Mouse (Mus musculus): ENCODE data around the gene Fance.

DNA sequence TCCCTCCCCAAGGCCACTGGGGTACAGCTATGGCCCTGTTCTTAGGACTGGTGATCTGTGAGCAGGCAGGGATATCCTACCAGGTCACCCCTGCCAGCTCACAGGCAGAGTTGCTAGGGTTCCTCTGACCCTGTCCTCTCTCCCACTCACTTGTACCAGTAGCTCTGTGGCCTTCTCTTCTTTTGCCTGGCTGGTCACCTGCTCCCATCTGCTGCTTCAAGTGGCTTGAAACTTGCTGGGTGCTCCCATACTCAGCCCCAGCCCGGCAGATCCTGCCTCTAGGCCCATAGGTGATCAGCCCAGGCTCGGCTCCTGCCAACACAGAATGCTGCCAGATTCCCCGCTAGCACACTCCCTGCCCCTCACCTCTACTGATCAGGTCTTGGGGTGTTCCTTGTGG, 12.5 kb upstream of the Fance start:
- TF ChIP-seq CTCF (IDR thresholded peaks at IDR 0.05; ENCODE audit: control insufficient read depth, insufficient read depth, insufficient read length): no peak
- TF ChIP-seq MAX (IDR thresholded peaks at IDR 0.05): no peak
- no peak for TF ChIP-seq USF1 (IDR thresholded peaks at IDR 0.05; ENCODE audit: low read depth)
- TF ChIP-seq FOSL1 (IDR thresholded peaks at IDR 0.05; ENCODE audit: insufficient read depth, low read length, poor library complexity, severe bottlenecking): no peak
- TF ChIP-seq CEBPB (IDR thresholded peaks at IDR 0.05; ENCODE audit: low read depth): no peak
- no peak for TF ChIP-seq MYOD1 (IDR thresholded peaks at IDR 0.05; ENCODE audit: control insufficient read depth, insufficient read length, low read depth)
- TF ChIP-seq MYOG (IDR thresholded peaks at IDR 0.05; ENCODE audit: control insufficient read depth, extremely low read depth, insufficient read length): no peak

All from C2C12 (cell line).